Comparison of ENCODE assay signal across 11 mouse cellular contexts in genomic region chr9:63664300-63664745, GRCm38 (mm10).
DNase-seq lines count a peak whose midpoint lies in the region; ATAC-seq and TF ChIP-seq lines count a peak whose summit lies in the region.
"Had no signal": no experiment of that assay in that cellular context is flagged by ENCODE, and none has a peak within 500 bp of the region (broad histone marks: within the 10 kb centered on the region; RNA-seq: fewer than 3 reads in every experiment).

No protein-coding gene starts in this region.

- ATAC-seq in heart, embryonic 15.5 days (replicated peaks; ENCODE audit: insufficient number of reproducible peaks, insufficient read depth, low FRiP score, low read depth) = no peak
- ATAC-seq in embryonic facial prominence, embryonic 13.5 days (ENCODE audit: insufficient number of reproducible peaks, insufficient read depth, low FRiP score, low TSS enrichment, low read depth) = no peak
- ATAC-seq: midbrain, embryonic 15.5 days had no signal

- TF ChIP-seq RAD21 in MEL (IDR thresholded peaks at IDR 0.05; ENCODE audit: low read depth, low read length) = no peak; the same call in none of the 2 replicates

- H3K36me3 ChIP-seq in heart, embryonic 15.5 days = peaks cover 9% of the 10 kb centered on the region
- peaks cover 0 to 13% of the 10 kb centered on the region in 2 experiments; a peak in 2 of 4 replicates for H3K36me3 ChIP-seq in MEL (ENCODE audit: control insufficient read depth in 1 of 2, insufficient read depth in 2 of 2, low read length in 2 of 2)
- peaks cover 69% of the 10 kb centered on the region for H3K36me3 ChIP-seq in embryonic facial prominence, embryonic 13.5 days
- H3K36me3 ChIP-seq: midbrain, embryonic 15.5 days had no signal

- H3K9ac ChIP-seq in heart, embryonic 15.5 days = no peak overlapping the region
- H3K9ac ChIP-seq in MEL (ENCODE audit: control insufficient read depth, low read depth, low read length, poor library complexity, severe bottlenecking) = peak overlapping the region; percentile 54
- H3K9ac ChIP-seq in embryonic facial prominence, embryonic 13.5 days = no peak overlapping the region
- H3K9ac ChIP-seq: midbrain, embryonic 15.5 days had no signal

- H3K4me2 ChIP-seq in heart, embryonic 15.5 days = no peak overlapping the region
- H3K4me2 ChIP-seq in embryonic facial prominence, embryonic 13.5 days = no peak overlapping the region
- H3K4me2 ChIP-seq: midbrain, embryonic 15.5 days had no signal

- TF ChIP-seq POLR2A in MEL (IDR thresholded peaks at IDR 0.05; ENCODE audit: control insufficient read depth in 1 of 2, insufficient read depth in 1 of 2, low read depth in 1 of 2, low read length in 2 of 2, poor library complexity in 1 of 2) = no peak

- no peaks in the 10 kb centered on the region for H3K27me3 ChIP-seq in heart, embryonic 15.5 days
- H3K27me3 ChIP-seq in MEL (ENCODE audit: control insufficient read depth in 1 of 2, insufficient read depth in 2 of 2, low read length in 2 of 2) = no peaks in the 10 kb centered on the region
- no peaks in the 10 kb centered on the region for H3K27me3 ChIP-seq in embryonic facial prominence, embryonic 13.5 days
- H3K27me3 ChIP-seq: midbrain, embryonic 15.5 days had no signal

- H3K4me3 ChIP-seq in heart, embryonic 15.5 days = no peak overlapping the region
- no peak overlapping the region for H3K4me3 ChIP-seq in MEL (ENCODE audit: control insufficient read depth in 1 of 2, insufficient read depth in 1 of 2, low read depth in 2 of 2, low read length in 2 of 2)
- no peak overlapping the region for H3K4me3 ChIP-seq in embryonic facial prominence, embryonic 13.5 days
- H3K4me3 ChIP-seq: midbrain, embryonic 15.5 days had no signal

- TF ChIP-seq CTCF in MEL (IDR thresholded peaks at IDR 0.05 in 2 of 3, conservative IDR thresholded peaks at IDR 0.05 in 1 of 3; ENCODE audit: control insufficient read depth in 1 of 3, insufficient read depth in 1 of 3, low read depth in 2 of 3, low read length in 3 of 3, poor library complexity in 1 of 3, severe bottlenecking in 1 of 3) = no peak

- TF ChIP-seq EP300 in MEL (IDR thresholded peaks at IDR 0.05; ENCODE audit: low read depth in 1 of 2, low read length in 2 of 2) = peak; percentile 77 to 92

- peaks cover 67% of the 10 kb centered on the region for H3K4me1 ChIP-seq in heart, embryonic 15.5 days (replicated peaks)
- peaks cover 12 to 20% of the 10 kb centered on the region in 2 experiments; a peak in 3 of 4 replicates for H3K4me1 ChIP-seq in MEL (ENCODE audit: control insufficient read depth in 1 of 2, insufficient read depth in 2 of 2, low read length in 2 of 2)
- peaks cover 84% of the 10 kb centered on the region for H3K4me1 ChIP-seq in embryonic facial prominence, embryonic 13.5 days

- H3K79me2 ChIP-seq in MEL (ENCODE audit: control insufficient read depth, insufficient read depth, low read length, poor library complexity) = no peaks in the 10 kb centered on the region

- no peak for DNase-seq in heart, adult 9 months (ENCODE audit: low spot score in 2 of 2)
- DNase-seq in MEL (ENCODE audit: low read depth, low spot score) = peak; percentile 90
- peak; percentile 63 for DNase-seq in kidney, postnatal 10 days
- no peak for DNase-seq in natural killer cell, adult 2 months (ENCODE audit: low spot score in 2 of 2)
- DNase-seq in thymus, adult 18-20 months = no peak
- no peak for DNase-seq in urinary bladder, postnatal 10 days (ENCODE audit: low spot score)
- DNase-seq: layer of hippocampus, adult 9-11 months; liver had no signal

- 80% methylated on average over 2 of the region's 2 CpGs for WGBS in heart, embryonic 15.5 days
- WGBS in embryonic facial prominence, embryonic 13.5 days = 58% methylated on average over 2 of the region's 2 CpGs

- no peaks in the 10 kb centered on the region for H3K9me3 ChIP-seq in heart, embryonic 15.5 days (replicated peaks)
- no peaks in the 10 kb centered on the region for H3K9me3 ChIP-seq in MEL (replicated peaks; ENCODE audit: insufficient read depth, low read length)
- H3K9me3 ChIP-seq in embryonic facial prominence, embryonic 13.5 days = no peaks in the 10 kb centered on the region
- H3K9me3 ChIP-seq: midbrain, embryonic 15.5 days had no signal

- H3K27ac ChIP-seq in heart, embryonic 15.5 days = peak overlapping the region; percentile 30; the same call in 1 of the 2 replicates
- H3K27ac ChIP-seq in MEL (ENCODE audit: control insufficient read depth, low read depth, low read length) = peak overlapping the region; percentile 86
- peak overlapping the region; percentile 60; the same call in 1 of the 2 replicates for H3K27ac ChIP-seq in embryonic facial prominence, embryonic 13.5 days
- H3K27ac ChIP-seq: midbrain, embryonic 15.5 days had no signal

TF ChIP-seq in MEL, 35 proteins besides CTCF, POLR2A, EP300 and RAD21:
- no peak for TF ChIP-seq ZC3H11A (IDR thresholded peaks at IDR 0.05; ENCODE audit: low read depth, low read length)
- no peak for TF ChIP-seq KAT2A (conservative IDR thresholded peaks at IDR 0.05; ENCODE audit: low read depth, low read length)
- TF ChIP-seq NRF1 (IDR thresholded peaks at IDR 0.05; ENCODE audit: insufficient read depth, low read depth, low read length, poor library complexity, severe bottlenecking) = no peak
- no peak for TF ChIP-seq TBP (IDR thresholded peaks at IDR 0.05; ENCODE audit: low read depth, low read length)
- TF ChIP-seq ELF1 (IDR thresholded peaks at IDR 0.05; ENCODE audit: low read depth, low read length) = 0 out of 2 replicates have a peak, but pooled peaks have one; percentile 41
- TF ChIP-seq ETS1 (IDR thresholded peaks at IDR 0.05; ENCODE audit: low read depth, low read length) = peak; percentile 84
- TF ChIP-seq SIN3A (IDR thresholded peaks at IDR 0.05; ENCODE audit: low read length) = peak; percentile 63; the same call in 1 of the 2 replicates
- TF ChIP-seq MYC (IDR thresholded peaks at IDR 0.05; ENCODE audit: low read depth, low read length) = peak; percentile 96
- TF ChIP-seq USF1 (IDR thresholded peaks at IDR 0.05; ENCODE audit: low read depth, low read length) = peak; percentile 83
- peak; percentile 50; the same call in 1 of the 2 replicates for TF ChIP-seq RCOR1 (IDR thresholded peaks at IDR 0.05; ENCODE audit: low read depth, low read length)
- TF ChIP-seq MAX (IDR thresholded peaks at IDR 0.05; ENCODE audit: low read length) = peak; percentile 86
- peak; percentile 95 for TF ChIP-seq ZNF384 (IDR thresholded peaks at IDR 0.05; ENCODE audit: low read depth, low read length)
- peak; percentile 86 for TF ChIP-seq TCF12 (IDR thresholded peaks at IDR 0.05; ENCODE audit: low read depth, low read length)
- no peak for TF ChIP-seq CHD2 (IDR thresholded peaks at IDR 0.05; ENCODE audit: low read length)
- no peak for TF ChIP-seq JUND (IDR thresholded peaks at IDR 0.05; ENCODE audit: low read depth, low read length)
- TF ChIP-seq ZMIZ1 (IDR thresholded peaks at IDR 0.05; ENCODE audit: low read depth, low read length) = no peak
- TF ChIP-seq BHLHE40 (IDR thresholded peaks at IDR 0.05; ENCODE audit: borderline replicate concordance, low read depth, low read length) = peak; percentile 94; the same call in 1 of the 2 replicates
- TF ChIP-seq SMC3 (IDR thresholded peaks at IDR 0.05; ENCODE audit: low read depth, low read length) = no peak
- no peak for TF ChIP-seq MAZ (IDR thresholded peaks at IDR 0.05; ENCODE audit: low read depth, low read length)
- TF ChIP-seq TAL1 (IDR thresholded peaks at IDR 0.05; ENCODE audit: low read length) = peak; percentile 86
- TF ChIP-seq USF2 (IDR thresholded peaks at IDR 0.05; ENCODE audit: borderline replicate concordance in 1 of 2, insufficient read depth in 1 of 2, low read depth in 1 of 2, low read length in 2 of 2) = 0 out of 4 replicates have a peak, but pooled peaks of 1 of the 2 experiments have one; percentile 18
- TF ChIP-seq POLR2AphosphoS5 (IDR thresholded peaks at IDR 0.05; ENCODE audit: borderline replicate concordance, low read depth, low read length) = no peak
- no peak for TF ChIP-seq E2F4 (IDR thresholded peaks at IDR 0.05; ENCODE audit: borderline replicate concordance, low read depth, low read length)
- TF ChIP-seq MXI1 (IDR thresholded peaks at IDR 0.05; ENCODE audit: low read depth, low read length) = peak; percentile 85
- no peak for TF ChIP-seq POLR2AphosphoS2 (IDR thresholded peaks at IDR 0.05; ENCODE audit: low read length)
- TF ChIP-seq HCFC1 (IDR thresholded peaks at IDR 0.05; ENCODE audit: low read depth, low read length) = no peak
- TF ChIP-seq GATA1 (IDR thresholded peaks at IDR 0.05; ENCODE audit: low read depth, low read length) = peak; percentile 89
- TF ChIP-seq NELFE (IDR thresholded peaks at IDR 0.05; ENCODE audit: low read depth, low read length) = no peak
- TF ChIP-seq CHD1 (IDR thresholded peaks at IDR 0.05; ENCODE audit: low read depth, low read length) = no peak
- TF ChIP-seq UBTF (IDR thresholded peaks at IDR 0.05; ENCODE audit: borderline replicate concordance, insufficient read depth, low read depth, low read length) = no peak
- TF ChIP-seq ZKSCAN1 (IDR thresholded peaks at IDR 0.05; ENCODE audit: low read depth, low read length) = no peak; the same call in 1 of the 2 replicates
- TF ChIP-seq GABPA (IDR thresholded peaks at IDR 0.05; ENCODE audit: low read depth, low read length) = no peak

Comparison
In these comparisons a context has a peak if more than half of its experiments do, and no peak if none do; other contexts are left out.
1. H3K27ac ChIP-seq: peak in every context shown above with its lines; median percentile 86 in MEL; 60 in embryonic facial prominence, embryonic 13.5 days; 30 in heart, embryonic 15.5 days.
2. DNase-seq: peak in MEL (single experiment) and kidney, postnatal 10 days (single experiment); none in heart, adult 9 months (0 of 2), natural killer cell, adult 2 months (0 of 2), thymus, adult 18-20 months (0 of 2) and urinary bladder, postnatal 10 days (single experiment).